Mouse (Mus musculus): ENCODE measurements around the gene Tulp4.
"Not testable (repeated sequence)": the region's sequence is repeated elsewhere in the genome, so short reads cannot be mapped to it uniquely, and the experiment has no call there.

Tulp4 gene

DNA sequence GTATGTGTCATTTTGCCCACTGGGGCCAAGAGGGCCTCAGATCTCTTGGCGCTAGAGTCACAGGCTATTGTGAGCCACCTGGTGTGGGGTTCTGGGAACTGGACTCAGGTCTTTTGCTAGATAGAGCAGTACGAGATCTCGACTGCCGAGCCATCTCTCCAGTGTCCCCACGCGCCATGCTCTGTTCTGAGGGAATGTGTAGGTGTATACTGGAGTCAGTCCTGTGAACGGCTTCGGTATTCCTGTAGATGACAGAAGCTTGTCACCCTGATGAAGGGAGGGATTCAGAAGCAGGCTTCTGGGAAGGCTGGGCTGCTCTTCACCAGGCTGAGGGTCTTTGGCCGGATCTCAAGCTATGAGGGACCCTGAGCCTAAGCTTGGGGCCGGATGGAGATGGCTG, 173.5 kb downstream of the Tulp4 start:
- not testable (repeated sequence) for DNase-seq (ENCODE audit: low read depth)

DNA sequence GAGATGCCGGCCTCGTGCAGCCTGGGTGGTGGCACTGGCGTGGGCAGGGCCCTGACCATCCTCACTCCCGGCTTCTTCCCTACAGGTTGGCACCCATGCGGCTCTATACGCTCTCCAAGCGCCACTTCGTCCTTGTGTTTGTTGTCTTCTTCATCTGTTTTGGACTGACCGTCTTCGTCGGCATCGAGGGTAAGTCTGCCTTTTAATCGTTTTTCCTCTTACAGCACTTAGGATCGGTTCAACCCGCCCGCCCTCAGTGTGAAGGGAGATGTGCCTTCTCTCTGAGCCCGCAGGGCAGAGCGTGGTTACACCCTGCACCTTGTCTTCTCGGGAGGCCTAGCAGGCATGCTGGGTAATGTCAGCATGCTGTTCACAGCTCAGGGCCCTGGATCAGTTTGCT, 174.3 kb downstream of the Tulp4 start:
- DNase-seq (ENCODE audit: low read depth) = not testable (repeated sequence)

DNA sequence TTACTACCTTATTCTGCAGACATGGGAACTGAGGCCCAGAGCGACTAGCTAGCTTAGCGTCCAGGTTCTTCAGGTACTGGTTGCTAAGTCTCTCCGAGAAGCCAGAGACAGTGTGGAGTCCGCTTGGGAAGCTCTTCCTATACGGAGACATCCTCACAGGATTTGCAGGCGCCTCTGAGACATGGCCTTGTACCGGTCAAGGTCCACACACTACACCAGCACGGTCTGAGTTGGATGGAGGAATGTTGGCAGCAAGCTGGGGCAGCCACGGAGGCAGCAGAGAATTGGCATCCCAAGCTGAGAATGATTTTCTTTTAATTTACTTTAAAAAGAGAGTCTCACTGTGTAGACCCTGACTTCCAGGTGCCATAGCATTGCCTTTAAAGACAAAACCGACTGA, 176.9 kb downstream of the Tulp4 start:
- not testable (repeated sequence) for DNase-seq (ENCODE audit: low read depth)

DNA sequence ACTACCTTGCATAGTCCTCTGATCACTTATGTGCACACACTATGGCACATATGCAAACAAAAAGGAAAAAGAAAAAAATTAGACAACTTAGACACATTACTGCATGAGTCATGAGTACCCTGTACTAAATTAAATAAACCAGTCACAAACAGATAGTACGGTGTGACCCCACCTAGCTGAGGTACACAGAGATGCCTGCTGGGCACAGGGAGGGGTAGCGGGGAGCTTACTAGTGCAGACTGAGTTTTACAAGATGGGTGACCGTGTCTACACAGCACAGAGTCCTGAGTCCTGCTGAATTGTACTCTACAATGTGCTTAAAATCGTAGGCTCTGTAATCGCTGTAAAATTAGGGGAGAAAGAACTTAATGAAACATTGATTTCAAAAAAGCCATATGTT, 179.9 kb downstream of the Tulp4 start:
- not testable (repeated sequence) for DNase-seq (ENCODE audit: low read depth)

DNA sequence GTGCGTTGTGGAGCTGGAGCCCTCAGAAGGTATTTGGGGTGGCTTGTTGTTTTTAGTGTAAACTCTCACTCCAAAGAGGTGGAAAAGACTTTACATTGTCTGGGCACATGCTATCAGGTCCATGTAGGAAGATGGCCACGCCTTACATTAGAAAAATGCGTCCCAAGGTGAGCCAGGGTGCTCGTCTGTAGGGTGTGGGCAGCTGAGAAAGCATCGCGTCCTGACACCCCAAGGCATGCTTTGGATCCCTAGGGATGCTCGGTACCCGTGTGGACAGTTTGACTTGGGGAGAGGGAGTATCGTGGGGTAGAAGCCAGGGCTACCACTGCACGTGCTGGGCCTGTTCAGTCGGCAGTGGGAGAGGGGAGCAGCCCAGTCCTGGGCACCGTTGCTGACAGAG, 182.8 kb downstream of the Tulp4 start:
- not testable (repeated sequence) for DNase-seq (ENCODE audit: low read depth)

DNA sequence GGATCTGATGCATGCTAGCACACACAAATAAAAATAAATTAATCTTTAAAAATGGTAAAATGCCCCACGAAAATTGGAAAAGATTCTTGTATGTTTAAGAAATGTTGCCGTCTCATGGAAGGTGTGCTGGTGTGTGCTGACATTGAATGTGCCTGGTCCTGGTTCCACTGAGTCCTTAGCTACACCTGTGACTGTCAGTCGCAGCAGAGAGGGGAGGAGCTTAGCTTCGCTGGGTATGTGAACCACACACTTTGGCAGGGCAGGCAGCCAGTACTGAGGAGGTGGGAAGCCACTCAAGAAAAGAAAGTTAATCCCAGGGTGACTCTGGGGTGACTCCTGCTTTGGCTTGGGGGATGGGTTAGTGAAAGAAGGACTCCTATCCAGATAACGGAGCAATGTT, 187.6 kb downstream of the Tulp4 start:
- not testable (repeated sequence) for DNase-seq (ENCODE audit: low read depth)

DNA sequence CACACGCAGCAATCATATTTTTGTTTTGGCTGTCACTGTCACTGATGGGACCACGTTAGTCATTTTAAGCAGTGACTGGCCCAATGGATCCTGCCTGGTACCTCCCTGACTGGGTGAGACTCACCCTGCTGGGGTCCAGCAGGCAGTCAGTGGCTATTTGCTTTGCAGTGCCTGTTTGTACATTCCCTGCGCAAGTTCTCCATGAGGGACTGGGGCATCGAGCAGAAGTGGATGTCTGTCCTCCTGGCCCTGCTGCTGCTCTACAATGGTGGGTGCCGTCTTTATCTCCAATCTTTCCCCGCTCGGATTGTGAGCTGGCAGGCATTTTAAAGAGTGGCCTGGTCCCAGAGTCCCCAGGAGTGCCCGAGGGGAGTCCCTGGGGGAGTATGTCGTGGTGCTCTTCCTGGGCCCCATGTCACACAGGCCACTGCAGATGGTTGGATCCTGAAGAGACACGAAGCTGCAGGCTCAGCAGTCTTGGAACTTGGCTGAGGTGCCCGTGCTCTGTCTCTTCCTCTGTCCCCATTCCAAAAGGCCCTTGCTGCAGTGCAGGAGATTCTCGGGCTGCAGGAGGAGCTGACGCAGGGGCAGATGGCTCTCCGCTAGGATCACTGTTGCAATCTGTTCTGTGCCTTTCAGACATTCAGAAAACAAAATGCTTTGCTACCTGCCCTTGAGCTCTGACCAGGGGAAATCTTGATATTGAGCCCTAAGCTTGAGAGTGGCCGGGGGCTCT, 191.0 kb downstream of the Tulp4 start:
- DNase-seq (ENCODE audit: low read depth) = not testable (repeated sequence)

DNA sequence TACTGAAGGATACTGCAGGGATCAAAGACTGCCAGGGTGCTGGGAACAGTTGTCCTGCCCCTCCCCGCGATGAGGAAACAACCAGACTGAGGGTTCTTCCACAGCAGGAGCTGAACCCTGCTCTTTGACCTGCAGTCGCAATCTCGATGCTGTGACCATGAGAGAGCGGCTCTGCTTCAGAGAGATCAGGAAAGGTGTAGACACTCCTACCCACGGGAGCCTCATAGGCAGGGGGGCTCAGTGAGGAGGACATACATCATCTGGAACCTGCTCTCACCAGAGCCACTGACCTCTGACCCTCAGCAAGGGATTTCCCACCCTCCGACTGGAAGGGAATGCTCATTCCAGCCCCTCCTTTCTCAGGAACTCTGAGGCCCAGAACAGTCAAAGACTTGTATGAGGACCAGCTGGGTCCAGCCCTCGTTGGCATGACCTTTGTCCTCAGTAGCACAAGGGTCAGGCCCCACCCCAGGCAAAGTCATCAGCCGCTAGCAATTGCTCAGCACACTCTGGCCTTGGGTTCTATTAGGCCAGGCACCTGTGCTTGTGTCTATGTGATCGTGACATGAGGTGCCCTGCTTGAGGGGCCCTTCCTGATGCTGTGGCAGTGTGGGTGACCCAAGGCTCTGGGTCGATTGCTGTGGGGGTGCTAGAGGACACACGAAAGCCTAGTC, 194.1 kb downstream of the Tulp4 start:
- not testable (repeated sequence) for DNase-seq (ENCODE audit: low read depth)
